Mouse (Mus musculus) liver, embryonic 11.5 days (tissue): ENCODE measurements around the gene Edn3. TPM values are rescaled to one million over a fixed set of nuclear protein-coding genes. Genes with fewer than 3 reads are reported as not detected.

Source experiments
- ATAC-seq: fragments of 200-750 bp; cut with Nextera tagmentation; replicated peaks from 2 replicates; pipeline ENCODE4 v1.8.0; 2017; ENCODE audit warnings: moderate number of reproducible peaks, mild to moderate bottlenecking, moderate TSS enrichment, moderate library complexity; ENCODE audit not compliant: low FRiP score
- DNase-seq: peaks from one replicate; pipeline ENCODE4 v3.0.0-alpha.2; 2017; ENCODE audit warnings: low spot score
- H3K27ac ChIP-seq: fragments of 300-500 bp; sonication (generic); 2 replicates; pipeline ENCODE4 v1.5.1; 2014; ENCODE audit warnings: mild to moderate bottlenecking, low read depth, low read length, control low read depth
- H3K27me3 ChIP-seq: fragments of 300-500 bp; sonication (generic); replicated peaks from 2 replicates; pipeline ENCODE4 v1.6.1; 2014; ENCODE audit warnings: low read length, mixed read lengths; ENCODE audit not compliant: control insufficient read depth, insufficient read depth
- H3K36me3 ChIP-seq: fragments of 300-500 bp; sonication (generic); 2 replicates; pipeline ENCODE4 v1.6.1; 2014; ENCODE audit warnings: mild to moderate bottlenecking, low read length, moderate library complexity, mixed read lengths; ENCODE audit not compliant: control insufficient read depth, insufficient read depth
- H3K4me1 ChIP-seq: fragments of 300-500 bp; sonication (generic); replicated peaks from 2 replicates; pipeline ENCODE4 v1.6.1; 2014; ENCODE audit warnings: low read length, mixed read lengths; ENCODE audit not compliant: control insufficient read depth, insufficient read depth
- H3K4me2 ChIP-seq: fragments of 300-500 bp; sonication (generic); 2 replicates; pipeline ENCODE4 v1.6.1; 2014; ENCODE audit warnings: mild to moderate bottlenecking, control low read depth, moderate library complexity
- H3K4me3 ChIP-seq: fragments of 300-500 bp; sonication (generic); 2 replicates; pipeline ENCODE4 v1.5.1; 2014; ENCODE audit warnings: low read depth, low read length, control low read depth
- H3K9ac ChIP-seq: fragments of 300-500 bp; sonication (generic); 2 replicates; pipeline ENCODE4 v1.6.1; 2014; ENCODE audit warnings: low read depth, low read length, control low read depth
- H3K9me3 ChIP-seq: fragments of 300-500 bp; sonication (generic); 2 replicates; pipeline ENCODE4 v1.6.1; 2016; ENCODE audit warnings: low read length, inconsistent platforms, mixed read lengths; ENCODE audit not compliant: control insufficient read depth
- WGBS: fragments of 180-500 bp; shearing (Covaris S2); extraction: QIAGEN DNeasy Blood & Tissue Kit; methylation state at CpG from one replicate; pipeline ENCODE4 v1.1.7; 2014; 5-methylcytosine and 5-hydroxymethylcytosine counted together
- polyA plus RNA-seq: library from polyadenylated mRNA; unstranded; fragments of >200 nt; fragmentation: Nextera tagmentation; extraction: Ambion mirVana; gene quantifications from 2 replicates; pipeline ENCODE4 v1.2.1, GENCODE M21; 2014

Edn3 gene
- polyA plus RNA-seq, 1 experiment from 2014 or later, result 2.0 TPM

GRCm38 (mm10) chr2:174782880-174783279, 22.5 kb downstream of the Edn3 start:
- 71% methylated on average over 5 of the region's 5 CpGs for WGBS
- no peaks in the 10 kb centered on the region for H3K27me3 ChIP-seq
- ATAC-seq (no peak), DNase-seq (no peak)
- no peaks in the 10 kb centered on the region for H3K36me3 ChIP-seq
- H3K27ac ChIP-seq, result no peak overlapping the region
- H3K4me3 ChIP-seq, result no peak overlapping the region
- H3K9me3 ChIP-seq, result no peaks in the 10 kb centered on the region
- H3K9ac ChIP-seq, result no peak overlapping the region
- no peak overlapping the region for H3K4me2 ChIP-seq
- H3K4me1 ChIP-seq, result no peaks in the 10 kb centered on the region

GRCm38 (mm10) chr2:174788830-174789229, 28.4 kb downstream of the Edn3 start:
- no peak for DNase-seq
- no peaks in the 10 kb centered on the region for H3K4me1 ChIP-seq
- ATAC-seq, result no peak
- H3K27ac ChIP-seq, result no peak overlapping the region
- no peak overlapping the region for H3K4me2 ChIP-seq
- H3K36me3 ChIP-seq, result no peaks in the 10 kb centered on the region
- H3K9me3 ChIP-seq, result no peaks in the 10 kb centered on the region
- no peak overlapping the region for H3K4me3 ChIP-seq
- no peaks in the 10 kb centered on the region for H3K27me3 ChIP-seq
- H3K9ac ChIP-seq, result no peak overlapping the region

- Histone ChIP-seq H3K9me3 (no peaks in the 10 kb centered on the region), H3K4me2 (no peak overlapping the region), H3K4me1 (no peaks in the 10 kb centered on the region), H3K4me3 (no peak overlapping the region), H3K36me3 (no peaks in the 10 kb centered on the region), H3K9ac (no peak overlapping the region), H3K27me3 (no peaks in the 10 kb centered on the region), H3K27ac (no peak overlapping the region)
- no peak for ATAC-seq
- no peak for DNase-seq
- WGBS, result 85% methylated on average over 8 of the region's 8 CpGs
Observed at GRCm38 (mm10) chr2:174792436-174793125, 32.2 kb downstream of the Edn3 start.

- Histone ChIP-seq H3K9ac (no peak overlapping the region), H3K4me3 (no peak overlapping the region), H3K36me3 (no peaks in the 10 kb centered on the region), H3K4me1 (no peaks in the 10 kb centered on the region), H3K27me3 (no peaks in the 10 kb centered on the region), H3K9me3 (no peaks in the 10 kb centered on the region), H3K4me2 (no peak overlapping the region), H3K27ac (no peak overlapping the region)
- DNase-seq, result no peak
- WGBS, result 84% methylated on average over 1 of the region's 1 CpGs
- ATAC-seq, result no peak
Observed at GRCm38 (mm10) chr2:174793181-174793580, 32.8 kb downstream of the Edn3 start.

GRCm38 (mm10) chr2:174796998-174797397, 36.6 kb downstream of the Edn3 start:
- Histone ChIP-seq H3K4me2 (no peak overlapping the region), H3K9ac (no peak overlapping the region), H3K27ac (no peak overlapping the region), H3K27me3 (no peaks in the 10 kb centered on the region), H3K36me3 (no peaks in the 10 kb centered on the region), H3K4me3 (no peak overlapping the region), H3K9me3 (no peaks in the 10 kb centered on the region), H3K4me1 (no peaks in the 10 kb centered on the region)
- ATAC-seq (no peak), DNase-seq (no peak)
- WGBS, result 74% methylated on average over 2 of the region's 2 CpGs

- WGBS, result 74% methylated on average over 4 of the region's 4 CpGs
Observed at GRCm38 (mm10) chr2:174797495-174798068, 37.2 kb downstream of the Edn3 start.

GRCm38 (mm10) chr2:174802453-174802852, 42.0 kb downstream of the Edn3 start:
- Histone ChIP-seq H3K36me3 (no peaks in the 10 kb centered on the region), H3K27ac (no peak overlapping the region), H3K9me3 (no peaks in the 10 kb centered on the region), H3K4me1 (no peaks in the 10 kb centered on the region), H3K4me3 (no peak overlapping the region), H3K4me2 (no peak overlapping the region), H3K27me3 (no peaks in the 10 kb centered on the region), H3K9ac (no peak overlapping the region)
- ATAC-seq, result no peak
- WGBS, result 73% methylated on average over 6 of the region's 6 CpGs
- DNase-seq, result no peak

More at GRCm38 (mm10) chr2:174797495-174798068, 37.2 kb downstream of the Edn3 start:
- no peak for ATAC-seq
- no peaks in the 10 kb centered on the region for H3K36me3 ChIP-seq
- H3K4me2 ChIP-seq, result no peak overlapping the region
- H3K9me3 ChIP-seq, result no peaks in the 10 kb centered on the region
- H3K4me1 ChIP-seq, result no peaks in the 10 kb centered on the region
- H3K4me3 ChIP-seq, result no peak overlapping the region
- H3K27me3 ChIP-seq, result no peaks in the 10 kb centered on the region
- no peak for DNase-seq
- no peak overlapping the region for H3K27ac ChIP-seq
- no peak overlapping the region for H3K9ac ChIP-seq

- Histone ChIP-seq H3K4me2 (no peak overlapping the region), H3K4me1 (no peaks in the 10 kb centered on the region), H3K27ac (no peak overlapping the region), H3K9me3 (no peaks in the 10 kb centered on the region), H3K27me3 (no peaks in the 10 kb centered on the region), H3K4me3 (no peak overlapping the region), H3K9ac (no peak overlapping the region), H3K36me3 (no peaks in the 10 kb centered on the region)
- DNase-seq (no peak), ATAC-seq (no peak)
- 49% methylated on average over 1 of the region's 1 CpGs for WGBS
Observed at GRCm38 (mm10) chr2:174803661-174804060, 43.2 kb downstream of the Edn3 start.

- H3K27ac ChIP-seq, result no peak overlapping the region
Observed at GRCm38 (mm10) chr2:174807900-174808299, 47.5 kb downstream of the Edn3 start.

More at GRCm38 (mm10) chr2:174807900-174808299, 47.5 kb downstream of the Edn3 start:
- DNase-seq, result no peak
- Histone ChIP-seq H3K9ac (no peak overlapping the region), H3K4me2 (no peak overlapping the region), H3K9me3 (no peaks in the 10 kb centered on the region), H3K4me3 (no peak overlapping the region), H3K36me3 (no peaks in the 10 kb centered on the region), H3K4me1 (no peaks in the 10 kb centered on the region), H3K27me3 (no peaks in the 10 kb centered on the region)
- WGBS, result 26% methylated on average over 2 of the region's 2 CpGs
- ATAC-seq, result no peak
